Mouse (Mus musculus) leukemia stem cell, adult 10-12 weeks (primary cell): ENCODE results near the gene Trmt112. TPM values are rescaled to one million over a fixed set of nuclear protein-coding genes. Genes with fewer than 3 reads are reported as not detected.

Experiments
- polyA plus RNA-seq: library from polyadenylated mRNA; stranded (reverse); fragments of >175 nt; gene quantifications from 2 replicates; pipeline ENCODE4 v1.2.3, GENCODE M21; 2012; ENCODE audit warnings: low replicate concordance

The Trmt112 gene
- 80.0 and 128 TPM in 2 replicates for polyA plus RNA-seq

GRCm38 (mm10) chr19:6909507-6910289, at the start of gene Trmt112, which contains the start of gene Prdx5:
Gene Trmt112 (plus strand): TSS chr19:6909698.
Gene Prdx5 (minus strand): TSS chr19:6910106.

GRCm38 (mm10) chr19:6921647-6922567, 12.4 kb downstream of the Trmt112 start, which contains the start of gene Esrra:
Gene Esrra (minus strand): TSS chr19:6921813.

GRCm38 (mm10) chr19:6925307-6925573, 15.7 kb downstream of the Trmt112 start, which contains the start of gene Catsperz:
Gene Catsperz (minus strand): TSS chr19:6925380.

GRCm38 (mm10) chr19:6934195-6934977, 24.9 kb downstream of the Trmt112 start, which contains the start of gene Kcnk4:
Gene Kcnk4 (minus strand): TSS chr19:6934515.

GRCm38 (mm10) chr19:6941372-6942248, 32.1 kb downstream of the Trmt112 start, which contains the start of gene Bad:
Gene Bad (plus strand): TSS chr19:6941861.

GRCm38 (mm10) chr19:6942249-6942691, 32.8 kb downstream of the Trmt112 start, which contains the start of gene Gpr137:
Gene Gpr137 (minus strand): TSS chr19:6942480.

Other genes with a start within 250 kb of the Trmt112 start
- 41.3 and 41.4 TPM in 2 replicates for gene Rps6ka4, start 69.1 kb upstream of the Trmt112 start, polyA plus RNA-seq
- gene Ccdc88b, start 51.5 kb upstream of the Trmt112 start, polyA plus RNA-seq, result 8.8 and 20.9 TPM in 2 replicates
- gene Prdx5, start 408 bp downstream of the Trmt112 start, polyA plus RNA-seq, result 88.9 and 116 TPM in 2 replicates
- gene Esrra, start 12.1 kb downstream of the Trmt112 start, polyA plus RNA-seq, result 67.0 and 113 TPM in 2 replicates
- 0.41 TPM in 1 of 2 replicates, not detected in the other for gene Catsperz, start 15.7 kb downstream of the Trmt112 start, polyA plus RNA-seq
- not detected in 2 replicates for gene Kcnk4, start 24.8 kb downstream of the Trmt112 start, polyA plus RNA-seq
- gene Bad, start 32.2 kb downstream of the Trmt112 start, polyA plus RNA-seq, result 89.7 and 101 TPM in 2 replicates
- gene Gpr137, start 32.8 kb downstream of the Trmt112 start, polyA plus RNA-seq, result 65.6 and 67.0 TPM in 2 replicates
- 452 and 665 TPM in 2 replicates for gene Ppp1r14b, start 65.3 kb downstream of the Trmt112 start, polyA plus RNA-seq
- gene Plcb3, start 66.8 kb downstream of the Trmt112 start, polyA plus RNA-seq, result 22.0 and 26.6 TPM in 2 replicates
- 128 and 745 TPM in 2 replicates for gene Fkbp2, start 70.8 kb downstream of the Trmt112 start, polyA plus RNA-seq
- gene Vegfb, start 78.0 kb downstream of the Trmt112 start, polyA plus RNA-seq, result 68.2 and 125 TPM in 2 replicates
- 15.2 and 25.4 TPM in 2 replicates for gene Dnajc4, start 82.9 kb downstream of the Trmt112 start, polyA plus RNA-seq
- 14.4 and 26.7 TPM in 2 replicates for gene Nudt22, start 86.4 kb downstream of the Trmt112 start, polyA plus RNA-seq
- 0.27 and 2.1 TPM in 2 replicates for gene Trpt1, start 86.4 kb downstream of the Trmt112 start, polyA plus RNA-seq
- 599 and 891 TPM in 2 replicates for gene Fermt3, start 109.8 kb downstream of the Trmt112 start, polyA plus RNA-seq
- gene Stip1, start 130.3 kb downstream of the Trmt112 start, polyA plus RNA-seq, result 38.3 and 182 TPM in 2 replicates
- 7.0 and 13.3 TPM in 2 replicates for gene Macrod1, start 147.1 kb downstream of the Trmt112 start, polyA plus RNA-seq
- 0.06 TPM in 1 of 2 replicates, not detected in the other for gene Flrt1, start 196.0 kb downstream of the Trmt112 start, polyA plus RNA-seq